Mouse (Mus musculus) liver, embryonic 14.5 days (tissue): ENCODE results near the gene Adamts17.

Source experiments
- CTCF ChIP-seq: IDR thresholded peaks from 2 replicates; pipeline ENCODE4 v1.5.1; 2016; ENCODE audit warnings: antibody characterized with exemption, low read depth, control low read depth
- EP300 ChIP-seq: IDR thresholded peaks from 2 replicates; pipeline ENCODE4 v1.6.1; 2016; ENCODE audit warnings: antibody characterized with exemption, low read depth

- peak; percentile 52 for TF ChIP-seq CTCF
- no peak for TF ChIP-seq EP300
These were observed 2.5 kb downstream of the Adamts17 start for GRCm38 (mm10) chr7:66842021-66842420.
